Mouse (Mus musculus) lung, postnatal 0 days (tissue): ENCODE measurements around the gene Epb41l3. TPM values are rescaled to one million over a fixed set of nuclear protein-coding genes. Genes with fewer than 3 reads are reported as not detected.
A peak's percentile ranks its signal among the peaks of the same experiment; 100 is the strongest.

Source experiments
- ATAC-seq: fragments of 200-750 bp; cut with Nextera tagmentation; 2 replicates; pipeline ENCODE4 v1.8.0; 2017; ENCODE audit warnings: moderate library complexity
- DNase-seq: peaks from one replicate; pipeline ENCODE4 v3.0.0-alpha.2; 2016; ENCODE audit warnings: low spot score
- H3K27ac ChIP-seq: fragments of 300-500 bp; sonication (generic); 2 replicates; pipeline ENCODE4 v1.5.1; 2014; ENCODE audit warnings: antibody characterized with exemption, mild to moderate bottlenecking, low read length, mixed read lengths
- H3K27me3 ChIP-seq: fragments of 300-500 bp; sonication (generic); replicated peaks from 2 replicates; pipeline ENCODE4 v1.6.1; 2014; ENCODE audit warnings: low read length, mixed read lengths; ENCODE audit not compliant: insufficient read depth
- H3K36me3 ChIP-seq: fragments of 300-500 bp; sonication (generic); 2 replicates; pipeline ENCODE4 v1.6.1; 2014; ENCODE audit warnings: low read length, mixed read lengths; ENCODE audit not compliant: insufficient read depth
- H3K4me1 ChIP-seq: fragments of 300-500 bp; sonication (generic); 2 replicates; pipeline ENCODE4 v1.6.1; 2014; ENCODE audit warnings: antibody characterized with exemption, low read depth, low read length, mixed read lengths; ENCODE audit not compliant: insufficient read depth
- H3K4me2 ChIP-seq: fragments of 300-500 bp; sonication (generic); replicated peaks from 2 replicates; pipeline ENCODE4 v1.6.1; 2014; ENCODE audit warnings: low read depth, mild to moderate bottlenecking, low read length, moderate library complexity, mixed read lengths
- H3K4me3 ChIP-seq: fragments of 300-500 bp; sonication (generic); 2 replicates; pipeline ENCODE4 v1.5.1; 2014; ENCODE audit warnings: low read depth, low read length
- H3K9ac ChIP-seq: fragments of 300-500 bp; sonication (generic); replicated peaks from 2 replicates; pipeline ENCODE4 v1.6.1; 2014; ENCODE audit warnings: low read depth, mild to moderate bottlenecking
- H3K9me3 ChIP-seq: fragments of 300-500 bp; sonication (generic); 2 replicates; pipeline ENCODE4 v1.6.1; 2016; ENCODE audit warnings: low read length, mixed read lengths
- CTCF ChIP-seq: IDR thresholded peaks from 2 replicates; pipeline ENCODE4 v1.5.1; 2016; ENCODE audit warnings: antibody characterized with exemption, mild to moderate bottlenecking
- EP300 ChIP-seq: IDR thresholded peaks from 2 replicates; pipeline ENCODE4 v1.6.1; 2016; ENCODE audit warnings: antibody characterized with exemption, mild to moderate bottlenecking, control low read depth
- WGBS: fragments of 180-500 bp; shearing (Covaris S2); extraction: QIAGEN DNeasy Blood & Tissue Kit; methylation state at CpG from one replicate; pipeline ENCODE4 v1.1.7; 2014; 5-methylcytosine and 5-hydroxymethylcytosine counted together
- polyA plus RNA-seq: library from polyadenylated mRNA; unstranded; fragments of >200 nt; fragmentation: Nextera tagmentation; extraction: Ambion mirVana; gene quantifications from 2 replicates; pipeline ENCODE4 v1.2.1, GENCODE M21; 2015

The Epb41l3 gene
- 10.0 and 14.1 TPM in 2 replicates for polyA plus RNA-seq

- H3K27me3 ChIP-seq = peaks cover 7% of the 10 kb centered on the region; the same call in 1 of the 2 replicates
- no peaks in the 10 kb centered on the region for H3K36me3 ChIP-seq
- under 1% methylated on average over 47 of the region's 47 CpGs for WGBS
- H3K4me2 ChIP-seq = peak within 1 kb of the TSS; percentile 84
- TF ChIP-seq EP300 (no peak), CTCF (peak; percentile 15; the same call in 1 of the 2 replicates)
- H3K9me3 ChIP-seq = no peaks in the 10 kb centered on the region
- no peak within 1 kb of the TSS for H3K27ac ChIP-seq
- DNase-seq (peak; percentile 79), ATAC-seq (peak; percentile 97)
- H3K9ac ChIP-seq = no peak within 1 kb of the TSS
- no peaks in the 10 kb centered on the region for H3K4me1 ChIP-seq
- peak within 1 kb of the TSS; percentile 35 for H3K4me3 ChIP-seq
These were observed at the start of gene Epb41l3 for GRCm38 (mm10) chr17:69075501-69076237. Gene Epb41l3, plus strand, starts transcription at chr17:69075683.

GRCm38 (mm10) chr17:69038760-69039675, 36.5 kb upstream of the Epb41l3 start:
- 56% methylated on average over 12 of the region's 12 CpGs for WGBS
- ATAC-seq = no peak
- H3K27me3 ChIP-seq = no peaks in the 10 kb centered on the region
- no peak for DNase-seq
- no peak overlapping the region for H3K4me3 ChIP-seq
- no peaks in the 10 kb centered on the region for H3K4me1 ChIP-seq
- TF ChIP-seq EP300 (no peak), CTCF (no peak)
- no peak overlapping the region for H3K9ac ChIP-seq
- no peak overlapping the region for H3K4me2 ChIP-seq
- no peaks in the 10 kb centered on the region for H3K9me3 ChIP-seq
- H3K27ac ChIP-seq = no peak overlapping the region
- H3K36me3 ChIP-seq = no peaks in the 10 kb centered on the region

- 60% methylated on average over 4 of the region's 4 CpGs for WGBS
- H3K9me3 ChIP-seq = no peaks in the 10 kb centered on the region
- H3K27me3 ChIP-seq = no peaks in the 10 kb centered on the region
- no peaks in the 10 kb centered on the region for H3K4me1 ChIP-seq
- H3K27ac ChIP-seq = no peak overlapping the region
- H3K36me3 ChIP-seq = no peaks in the 10 kb centered on the region
- ATAC-seq (no peak), DNase-seq (peak; percentile 18)
- H3K9ac ChIP-seq = no peak overlapping the region
- H3K4me3 ChIP-seq = no peak overlapping the region
- TF ChIP-seq EP300 (no peak), CTCF (no peak)
- no peak overlapping the region for H3K4me2 ChIP-seq
These were observed 34.0 kb upstream of the Epb41l3 start for GRCm38 (mm10) chr17:69041516-69041915.

GRCm38 (mm10) chr17:69048826-69049225, 26.7 kb upstream of the Epb41l3 start:
- no peaks in the 10 kb centered on the region for H3K36me3 ChIP-seq
- WGBS = 60% methylated on average over 3 of the region's 3 CpGs
- no peak overlapping the region for H3K9ac ChIP-seq
- H3K4me3 ChIP-seq = no peak overlapping the region
- peak; percentile 7 for DNase-seq
- H3K9me3 ChIP-seq = no peaks in the 10 kb centered on the region
- H3K27me3 ChIP-seq = no peaks in the 10 kb centered on the region
- no peak for TF ChIP-seq EP300
- no peaks in the 10 kb centered on the region for H3K4me1 ChIP-seq
- ATAC-seq = no peak
- no peak overlapping the region for H3K27ac ChIP-seq
- no peak overlapping the region for H3K4me2 ChIP-seq

GRCm38 (mm10) chr17:69054029-69054428, 21.5 kb upstream of the Epb41l3 start:
- Histone ChIP-seq H3K9me3 (no peaks in the 10 kb centered on the region), H3K4me2 (no peak overlapping the region), H3K27ac (no peak overlapping the region), H3K9ac (no peak overlapping the region), H3K36me3 (no peaks in the 10 kb centered on the region), H3K4me3 (no peak overlapping the region), H3K4me1 (no peaks in the 10 kb centered on the region), H3K27me3 (no peaks in the 10 kb centered on the region)
- 49% methylated on average over 4 of the region's 4 CpGs for WGBS
- TF ChIP-seq EP300 (no peak), CTCF (no peak)
- DNase-seq = no peak
- no peak for ATAC-seq

- H3K27ac ChIP-seq = no peak overlapping the region
- H3K27me3 ChIP-seq = no peaks in the 10 kb centered on the region
- no peak overlapping the region for H3K9ac ChIP-seq
- TF ChIP-seq CTCF = no peak
- TF ChIP-seq EP300 = no peak
- ATAC-seq (no peak), DNase-seq (no peak)
- WGBS = 73% methylated on average over 7 of the region's 7 CpGs
- H3K4me1 ChIP-seq = no peaks in the 10 kb centered on the region
- no peaks in the 10 kb centered on the region for H3K36me3 ChIP-seq
- no peak overlapping the region for H3K4me2 ChIP-seq
- no peaks in the 10 kb centered on the region for H3K9me3 ChIP-seq
- H3K4me3 ChIP-seq = no peak overlapping the region
These were observed 15.7 kb upstream of the Epb41l3 start for GRCm38 (mm10) chr17:69059760-69060159.
